ENCODE assay signal across 8 mouse cellular contexts in the genomic region with DNA sequence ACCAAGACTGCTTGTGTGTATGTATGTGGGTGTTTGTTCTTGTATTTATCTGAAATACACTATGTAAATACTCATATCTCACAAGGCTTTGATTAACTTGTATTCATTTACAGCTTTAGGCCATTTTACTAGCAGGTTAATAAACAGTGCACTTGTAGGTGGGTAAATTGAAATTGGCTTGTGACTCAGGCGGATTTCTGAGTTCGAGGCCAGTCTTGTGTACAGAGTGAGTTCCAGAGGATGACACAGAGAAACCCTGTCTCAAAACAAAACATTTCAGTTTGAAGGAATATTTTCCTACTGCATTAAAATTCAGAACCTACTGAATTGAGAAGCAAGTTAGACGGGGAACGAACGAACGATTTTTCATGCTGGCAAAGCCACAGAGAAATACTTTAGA. TPM values are rescaled to one million over a fixed set of nuclear protein-coding genes. Genes with fewer than 3 reads are reported as not detected.
DNase-seq lines count a peak whose midpoint lies in the region; ATAC-seq lines count a peak whose summit lies in the region.

No protein-coding gene starts in this region.

- H3K9ac ChIP-seq in heart, embryonic 14.5 days (ENCODE audit: low read length) = peak overlapping the region; percentile 100; the same call in 1 of the 2 replicates
- H3K9ac ChIP-seq in midbrain, embryonic 14.5 days (replicated peaks; ENCODE audit: low read length) = 0 out of 2 replicates have a peak overlapping the region, but pooled peaks have one; percentile 21

- ATAC-seq in heart, embryonic 14.5 days (ENCODE audit: insufficient number of reproducible peaks, insufficient read depth, low FRiP score, low read depth) = no peak
- ATAC-seq in midbrain, embryonic 14.5 days (ENCODE audit: low FRiP score, low TSS enrichment) = no peak
- ATAC-seq in erythroid progenitor cell, adult 5-6 weeks (replicated peaks; ENCODE audit: low FRiP score, poor library complexity, severe bottlenecking) = no peak

- DNase-seq in heart, adult 8-10 months (ENCODE audit: low spot score) = no peak
- no peak for DNase-seq in embryonic facial prominence, embryonic 10.5 days (ENCODE audit: low spot score)
- DNase-seq in induced T-regulatory cell, adult 2 months (ENCODE audit: low read depth) = peak; percentile 32
- no peak for DNase-seq in midbrain, embryonic 14.5 days
- DNase-seq in ovary, postnatal 10 days (ENCODE audit: low spot score) = no peak
- no peak for DNase-seq in retina, embryonic 14.5 days (ENCODE audit: low spot score)

- H3K36me3 ChIP-seq in heart, embryonic 14.5 days (ENCODE audit: control insufficient read depth, insufficient read depth, low read length) = peaks cover 4% of the 10 kb centered on the region; the same call in 1 of the 2 replicates
- peaks cover 29% of the 10 kb centered on the region for H3K36me3 ChIP-seq in embryonic facial prominence, embryonic 10.5 days (replicated peaks)
- no peaks in the 10 kb centered on the region for H3K36me3 ChIP-seq in midbrain, embryonic 14.5 days (ENCODE audit: control insufficient read depth, insufficient read depth, low read length)

- H3K4me2 ChIP-seq in heart, embryonic 14.5 days (ENCODE audit: low read length) = peak overlapping the region; percentile 84
- peak overlapping the region; percentile 90 for H3K4me2 ChIP-seq in midbrain, embryonic 14.5 days (ENCODE audit: low read length)

- 72% methylated on average over 6 of the region's 6 CpGs for WGBS in heart, embryonic 14.5 days
- 88% methylated on average over 6 of the region's 6 CpGs for WGBS in embryonic facial prominence, embryonic 10.5 days
- 64% methylated on average over 6 of the region's 6 CpGs for WGBS in midbrain, embryonic 14.5 days

- H3K4me1 ChIP-seq in heart, embryonic 14.5 days (ENCODE audit: control insufficient read depth in 2 of 2, insufficient read depth in 2 of 2, low read length in 2 of 2) = peaks cover 0 to 25% of the 10 kb centered on the region in 2 experiments; a peak in 3 of 4 replicates
- H3K4me1 ChIP-seq in embryonic facial prominence, embryonic 10.5 days = peaks cover 23% of the 10 kb centered on the region
- H3K4me1 ChIP-seq in midbrain, embryonic 14.5 days (ENCODE audit: control insufficient read depth, insufficient read depth, low read length) = peaks cover 28% of the 10 kb centered on the region

- H3K27ac ChIP-seq in heart, embryonic 14.5 days (replicated peaks in 1 of 2; ENCODE audit: control insufficient read depth in 1 of 2, insufficient read depth in 1 of 2, low read depth in 2 of 2, low read length in 2 of 2) = no peak overlapping the region
- no peak overlapping the region for H3K27ac ChIP-seq in embryonic facial prominence, embryonic 10.5 days (replicated peaks)
- H3K27ac ChIP-seq in midbrain, embryonic 14.5 days (replicated peaks; ENCODE audit: low read depth, low read length) = no peak overlapping the region

- no peaks in the 10 kb centered on the region for H3K27me3 ChIP-seq in heart, embryonic 14.5 days (ENCODE audit: control insufficient read depth, insufficient read depth, low read length)
- H3K27me3 ChIP-seq in embryonic facial prominence, embryonic 10.5 days (replicated peaks; ENCODE audit: low read depth, poor library complexity, severe bottlenecking) = no peaks in the 10 kb centered on the region
- H3K27me3 ChIP-seq in midbrain, embryonic 14.5 days (ENCODE audit: control insufficient read depth, insufficient read depth, low read length) = no peaks in the 10 kb centered on the region

- H3K4me3 ChIP-seq in heart, embryonic 14.5 days (ENCODE audit: control insufficient read depth in 1 of 2, insufficient read depth in 1 of 2, low read depth in 1 of 2, low read length in 2 of 2) = peak overlapping the region in 1 of 2 experiments; percentile 94; a peak in 2 of 4 replicates
- H3K4me3 ChIP-seq in embryonic facial prominence, embryonic 10.5 days = peak overlapping the region; percentile 82
- H3K4me3 ChIP-seq in midbrain, embryonic 14.5 days (replicated peaks; ENCODE audit: low read depth, low read length) = peak overlapping the region; percentile 86

- no peaks in the 10 kb centered on the region for H3K9me3 ChIP-seq in heart, embryonic 14.5 days (ENCODE audit: control insufficient read depth, low read length)
- H3K9me3 ChIP-seq in embryonic facial prominence, embryonic 10.5 days = no peaks in the 10 kb centered on the region
- no peaks in the 10 kb centered on the region for H3K9me3 ChIP-seq in midbrain, embryonic 14.5 days (ENCODE audit: control insufficient read depth, low read length)

RNA-seq across cellular contexts. Expression of a gene that starts 2.4 kb away (rescaled TPM):
- polyA plus RNA-seq in heart, embryonic 14.5 days (2014; fragmentation: Nextera tagmentation; extraction: Ambion mirVana) = 39.6 and 39.7 TPM in 2 replicates
- 100 to 1,000 TPM; 122 to 130 (median 125) TPM for total RNA-seq in heart, adult 8-10 months (2022)
- 63.9 and 68.4 TPM in 2 replicates for polyA plus RNA-seq in embryonic facial prominence, embryonic 10.5 days (2016; fragmentation: Nextera tagmentation; extraction: Ambion mirVana)
- polyA plus RNA-seq in midbrain, embryonic 14.5 days (2014; fragmentation: Nextera tagmentation; extraction: Ambion mirVana) = 69.9 and 83.5 TPM in 2 replicates
- 94.1 and 135 TPM in 2 replicates for total RNA-seq in erythroid progenitor cell, adult 5-6 weeks (2015; ENCODE audit: low replicate concordance)
- 106 and 142 TPM in 2 replicates for total RNA-seq in erythroid progenitor cell, adult 5-6 weeks (2017; ENCODE audit: low replicate concordance)
